Mouse (Mus musculus) frontal cortex, postnatal 14 days (tissue): Measurements from ENCODE around the gene Pld4.
"Not testable (repeated sequence)": the region's sequence is repeated elsewhere in the genome, so short reads cannot be mapped to it uniquely, and the experiment has no call there.

Source experiments
- DNase-seq, 2 experiments: peaks; one replicate each; pipeline ENCODE4 v3.0.0; 2022; ENCODE audit warnings: low spot score in 2 of 2

Pld4 gene

GRCm38 (mm10) chr12:112800476-112800875, 40.0 kb downstream of the Pld4 start:
- peak in 1 of 2 experiments; percentile 57 for DNase-seq

DNA sequence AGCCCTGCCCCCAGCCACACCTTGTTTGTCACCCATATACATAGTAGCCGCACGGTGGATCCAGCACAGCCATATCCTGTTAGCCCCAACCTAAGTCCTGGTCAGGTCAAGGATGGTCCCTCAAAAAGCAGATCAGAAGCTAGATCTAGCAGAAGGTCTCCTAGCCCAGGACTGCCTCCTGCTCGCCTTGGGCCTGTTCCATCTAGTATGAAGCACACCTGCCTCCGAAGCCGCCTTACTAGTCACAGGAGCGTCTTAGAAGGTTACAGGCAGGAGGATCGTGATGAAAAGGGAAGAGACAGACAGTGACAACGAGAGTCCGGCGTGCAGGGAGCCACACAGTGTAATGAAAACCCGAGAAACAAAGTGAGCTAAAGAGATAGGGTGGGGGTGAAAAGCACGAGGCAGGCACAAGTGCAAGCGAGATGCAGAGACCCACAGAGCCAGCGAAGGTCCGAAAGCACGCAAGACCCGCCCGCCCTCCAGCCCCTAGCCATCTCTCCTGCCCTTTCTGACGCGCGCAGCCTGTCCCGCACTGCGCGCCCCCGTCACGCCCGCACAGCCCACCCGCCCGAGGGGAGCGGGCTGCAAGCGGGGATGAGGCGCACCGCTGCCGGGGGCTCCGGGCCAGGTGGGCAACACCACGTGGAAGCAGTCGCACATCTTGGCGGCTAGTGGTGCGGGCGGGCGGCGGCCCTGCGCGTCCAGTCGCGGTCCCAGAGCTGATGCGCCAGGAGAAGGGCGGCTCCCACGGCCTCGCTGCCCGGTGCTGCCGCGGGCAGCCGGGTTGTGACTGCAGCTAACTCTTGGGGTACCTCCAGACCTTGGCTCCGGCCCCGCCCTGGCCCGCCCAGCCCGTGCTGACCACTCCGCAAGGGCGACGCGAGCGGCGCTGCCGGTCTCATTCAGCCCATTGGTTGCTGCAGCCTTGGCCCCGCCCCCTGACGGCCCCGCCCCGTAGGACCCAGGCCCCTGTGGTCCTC, 41.7 kb downstream of the Pld4 start, which contains the start of gene Ahnak2:
Ahnak2 (minus strand) TSS at position 794 of the 983 bp plus-strand sequence.
- no peak for DNase-seq

GRCm38 (mm10) chr12:112802917-112803316, 42.5 kb downstream of the Pld4 start:
- no peak for DNase-seq

GRCm38 (mm10) chr12:112804046-112804445, 43.6 kb downstream of the Pld4 start:
- no peak for DNase-seq

DNA sequence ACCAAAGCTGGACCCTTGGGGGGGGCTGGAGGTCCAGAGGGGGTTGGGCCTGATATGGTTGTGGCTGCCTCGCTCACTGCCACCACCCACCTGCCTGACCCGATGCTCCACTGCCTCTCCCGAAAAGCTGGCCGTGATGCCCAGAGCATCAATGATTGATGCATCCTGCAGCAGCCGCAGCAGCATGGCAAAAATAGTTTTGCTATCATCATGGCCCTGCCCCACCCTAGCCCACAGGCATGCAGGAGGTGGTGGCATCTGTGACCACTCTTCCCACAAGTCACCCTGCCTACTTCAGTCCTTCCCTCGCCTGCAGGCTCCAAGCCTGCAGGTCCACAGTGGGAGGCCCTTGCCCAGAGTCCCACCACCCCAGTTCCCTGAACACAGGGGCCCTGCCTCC, 45.6 kb downstream of the Pld4 start:
- no peak for DNase-seq

DNA sequence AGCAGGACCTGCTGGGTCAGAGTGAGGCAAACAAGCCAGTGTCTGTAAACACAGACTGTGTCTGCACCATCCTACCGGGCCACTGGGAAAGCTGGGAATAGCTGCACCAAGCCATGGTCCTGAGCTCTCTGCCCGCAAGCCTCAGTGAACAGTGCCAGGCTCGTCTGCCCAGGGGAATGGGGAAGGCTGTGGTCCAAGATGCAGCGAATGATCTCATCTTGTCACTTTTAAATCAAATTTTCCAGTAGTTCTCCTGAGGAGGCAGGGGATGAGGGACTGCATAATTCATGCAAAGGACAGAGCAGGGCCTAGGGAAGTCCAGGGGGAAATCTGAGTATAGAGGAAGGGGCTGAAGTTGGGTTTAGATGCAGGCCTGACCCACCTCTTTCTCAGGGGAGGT, 47.3 kb downstream of the Pld4 start:
- DNase-seq = no peak

GRCm38 (mm10) chr12:112808212-112808586, 47.7 kb downstream of the Pld4 start:
- DNase-seq = no peak

DNA sequence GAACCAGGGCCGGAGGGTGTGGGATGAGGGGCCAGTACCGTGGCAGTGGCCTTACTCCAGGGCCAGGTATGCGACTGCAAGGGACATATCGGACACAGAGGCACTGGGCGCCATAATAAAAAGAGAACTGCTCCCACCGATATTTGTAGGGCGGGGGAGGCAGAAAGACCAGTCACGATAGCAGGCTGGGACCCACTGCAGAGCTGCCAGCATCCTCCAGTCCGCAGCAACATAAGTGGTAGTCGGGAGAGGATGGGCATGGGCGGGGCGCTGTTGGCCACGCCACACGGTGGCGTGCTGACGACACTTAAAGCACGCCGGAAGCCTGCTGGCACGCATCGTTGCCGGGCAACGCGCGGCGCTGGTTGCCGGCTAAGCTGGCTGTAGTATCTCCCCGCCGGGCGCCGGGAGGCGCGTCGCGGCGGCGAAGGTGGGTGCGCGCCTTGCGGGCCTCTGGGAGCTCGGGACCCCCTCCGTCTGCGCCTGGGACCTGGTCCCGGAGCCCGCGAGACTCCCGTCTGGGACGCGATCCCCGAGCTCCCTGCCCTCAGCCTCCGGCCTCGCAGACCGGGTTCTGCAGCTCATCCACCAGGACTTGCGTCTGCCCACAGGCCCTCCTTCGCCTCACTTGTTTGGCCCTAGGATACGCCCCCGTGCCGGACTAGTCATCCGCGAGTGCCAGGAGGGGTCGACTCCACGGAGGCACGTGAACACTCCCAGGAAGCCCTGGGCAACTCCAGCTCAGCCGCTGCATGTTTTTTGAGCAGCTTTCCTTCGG, 48.3 kb downstream of the Pld4 start, which contains the start of gene Clba1:
Clba1 (plus strand) TSS at position 351 of the 778 bp plus-strand sequence.
- DNase-seq = peak; percentile 88 to 90

GRCm38 (mm10) chr12:112809641-112810040, 49.2 kb downstream of the Pld4 start:
- DNase-seq = no peak

DNA sequence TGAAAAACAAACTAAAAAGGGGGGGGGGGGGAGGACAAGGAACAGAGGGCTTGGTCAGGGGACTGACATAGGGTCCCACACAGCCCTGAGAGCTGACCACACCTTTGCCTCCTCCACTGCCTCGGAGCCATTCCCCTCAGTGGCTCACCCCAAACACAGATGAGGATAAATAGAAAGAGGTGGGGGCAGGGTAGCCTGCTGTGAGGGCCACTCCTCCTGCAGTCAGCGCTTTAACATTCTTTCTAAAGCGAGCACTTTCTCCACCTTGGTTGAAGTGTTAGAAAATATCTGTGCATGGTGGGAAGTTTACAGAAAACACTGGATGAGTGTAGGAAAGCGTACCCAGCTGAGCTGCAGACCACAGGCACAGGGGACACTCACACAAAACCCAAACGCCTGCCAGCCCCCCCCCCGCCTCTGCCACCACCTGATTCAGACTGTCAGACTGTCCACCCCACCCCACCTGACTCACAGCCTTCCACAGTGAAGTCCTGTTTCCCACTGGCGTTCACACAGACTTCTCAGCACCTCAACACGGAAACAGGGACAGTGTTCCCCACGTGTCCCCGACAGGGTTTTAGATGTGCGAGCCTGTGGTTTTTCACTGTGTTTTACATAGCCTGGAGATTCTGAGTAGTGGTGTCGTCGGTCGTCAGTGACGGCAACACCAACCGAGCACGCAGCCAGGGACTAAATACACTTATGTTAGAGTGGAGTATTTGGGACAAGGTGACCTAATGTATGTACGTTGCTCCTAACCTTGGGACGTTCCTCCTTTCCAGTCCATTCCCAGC, 49.8 kb downstream of the Pld4 start:
- DNase-seq = no peak

DNA sequence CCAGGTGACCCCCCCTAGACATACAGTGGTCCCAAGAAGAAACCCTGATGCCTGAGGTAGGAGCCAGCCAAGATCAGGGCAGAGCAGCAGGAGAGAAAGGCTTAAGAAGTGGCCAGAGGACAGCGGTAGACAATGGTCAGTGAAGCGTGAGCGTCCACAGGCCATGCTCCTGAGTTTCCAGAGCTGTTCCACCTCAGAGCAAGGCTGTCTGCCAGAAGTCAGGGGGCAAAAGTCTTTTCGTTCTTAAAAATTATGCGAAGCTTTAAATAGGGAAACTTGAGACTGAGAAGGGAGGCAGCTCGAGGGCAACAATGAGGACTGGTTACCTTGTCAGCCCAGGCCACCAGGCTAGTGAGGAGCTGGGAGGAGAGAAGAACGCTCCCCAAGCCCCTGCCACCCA, 52.9 kb downstream of the Pld4 start:
- no peak for DNase-seq

GRCm38 (mm10) chr12:112814682-112815470, 54.4 kb downstream of the Pld4 start:
- no peak for DNase-seq

- DNase-seq = peak in 1 of 2 experiments; percentile 58
Observed at GRCm38 (mm10) chr12:112816294-112816693, 55.8 kb downstream of the Pld4 start.

DNA sequence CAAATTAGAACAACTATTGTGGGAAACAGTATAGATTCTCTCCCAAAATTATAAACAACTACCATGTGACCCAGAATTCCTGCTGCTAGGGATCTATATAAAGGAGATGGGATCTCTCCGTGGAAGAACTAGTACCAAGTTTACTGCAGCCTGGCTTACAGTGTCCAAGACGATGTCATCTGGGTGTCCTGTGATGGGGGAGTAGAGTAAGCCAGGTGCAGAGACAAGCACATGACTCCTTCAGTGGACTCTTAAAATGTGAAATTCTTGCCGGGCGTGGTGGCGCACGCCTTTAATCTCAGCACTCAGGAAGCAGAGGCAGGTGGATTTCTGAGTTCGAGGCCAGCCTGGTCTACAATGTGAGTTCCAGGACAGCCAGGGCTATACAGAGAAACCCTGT, 56.4 kb downstream of the Pld4 start:
- not testable (repeated sequence) for DNase-seq
